Mouse (Mus musculus): ENCODE measurements around the gene Fank1. TPM values are rescaled to one million over a fixed set of nuclear protein-coding genes. Genes with fewer than 3 reads are reported as not detected.

Fank1 gene
- not detected for total RNA-seq (2023)

GRCm38 (mm10) chr7:133776626-133776996 is at the start of gene Fank1:
Gene Fank1, plus strand, starts transcription at chr7:133776861.

GRCm38 (mm10) chr7:133782717-133783435 is 6.2 kb downstream of the Fank1 start, which contains the start of gene Dhx32:
Gene Dhx32, minus strand, starts transcription at chr7:133782726.

Other genes starting within 250 kb of the Fank1 start
- gene Tex36, start 174.7 kb upstream of the Fank1 start, total RNA-seq (2023) = not detected
- 53.6 TPM for gene Edrf1, start 139.3 kb upstream of the Fank1 start, total RNA-seq (2023)
- 0.21 TPM for gene Mmp21, start 96.8 kb upstream of the Fank1 start, total RNA-seq (2023)
- 66.8 TPM for gene Bccip, start 67.5 kb upstream of the Fank1 start, total RNA-seq (2023)
- gene Uros, start 66.8 kb upstream of the Fank1 start, total RNA-seq (2023) = 13.4 TPM
- gene Dhx32, start 5.9 kb downstream of the Fank1 start, total RNA-seq (2023) = 18.0 TPM